Mouse (Mus musculus): ENCODE measurements at regions not wholly inside any gene's neighbourhood (a gene's known extent, or its start where the extent isn't known, plus 50 kb on each side); places are given as distances from the start of the nearest gene placed in this dataset.

- H3K27ac ChIP-seq (ENCODE audit: low read depth, low read length) = no peak overlapping the region
- 63% methylated on average over 7 of the region's 7 CpGs for WGBS
- H3K9me3 ChIP-seq (ENCODE audit: control insufficient read depth, low read length) = no peaks in the 10 kb centered on the region
- no peak for ATAC-seq (ENCODE audit: low FRiP score)
- no peaks in the 10 kb centered on the region for H3K27me3 ChIP-seq (ENCODE audit: control insufficient read depth, insufficient read depth, low read length)
- no peak overlapping the region for H3K4me2 ChIP-seq (replicated peaks; ENCODE audit: low read depth, low read length)
- H3K9ac ChIP-seq (ENCODE audit: low read depth, low read length) = no peak overlapping the region
- H3K4me1 ChIP-seq (replicated peaks; ENCODE audit: control insufficient read depth, insufficient read depth, low read length) = no peaks in the 10 kb centered on the region
- H3K36me3 ChIP-seq (ENCODE audit: control insufficient read depth, insufficient read depth, low read length) = no peaks in the 10 kb centered on the region
- DNase-seq (ENCODE audit: low spot score) = no peak
- no peak overlapping the region for H3K4me3 ChIP-seq (ENCODE audit: low read depth, low read length)
Measured at GRCm38 (mm10) chr1:184289733-184290416, 255.8 kb upstream of the 1700056E22Rik start.

DNA sequence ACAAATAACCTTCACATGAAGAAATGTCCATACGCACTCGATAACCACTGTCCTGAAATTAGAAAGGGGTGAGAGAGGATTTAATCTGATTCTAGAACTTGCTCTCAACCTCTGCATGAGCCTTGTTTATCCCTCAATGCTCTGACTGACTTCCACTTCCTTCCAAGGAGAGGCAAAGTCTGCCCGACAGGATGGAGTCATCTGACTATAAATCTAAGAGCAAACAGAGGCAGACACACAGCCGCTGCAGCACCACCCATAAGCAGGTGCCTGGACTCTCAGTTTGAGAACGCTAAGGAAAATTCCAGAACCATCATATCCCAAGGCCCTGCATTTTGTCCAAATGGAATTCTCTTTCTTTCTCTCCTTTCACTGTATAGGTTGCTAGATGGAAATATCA, 247.7 kb upstream of the 1700056E22Rik start:
- Histone ChIP-seq H3K4me2 (replicated peaks; ENCODE audit: low read depth, low read length) (no peak overlapping the region), H3K4me3 (ENCODE audit: low read depth, low read length) (no peak overlapping the region), H3K36me3 (ENCODE audit: control insufficient read depth, insufficient read depth, low read length) (no peaks in the 10 kb centered on the region), H3K9me3 (ENCODE audit: control insufficient read depth, low read length) (no peaks in the 10 kb centered on the region), H3K9ac (ENCODE audit: low read depth, low read length) (no peak overlapping the region), H3K4me1 (replicated peaks; ENCODE audit: control insufficient read depth, insufficient read depth, low read length) (no peaks in the 10 kb centered on the region), H3K27ac (ENCODE audit: low read depth, low read length) (no peak overlapping the region), H3K27me3 (ENCODE audit: control insufficient read depth, insufficient read depth, low read length) (no peaks in the 10 kb centered on the region)
- ATAC-seq (ENCODE audit: low FRiP score) = no peak
- no peak for DNase-seq (ENCODE audit: low spot score)
- WGBS = 85% methylated on average over 5 of the region's 5 CpGs

DNA sequence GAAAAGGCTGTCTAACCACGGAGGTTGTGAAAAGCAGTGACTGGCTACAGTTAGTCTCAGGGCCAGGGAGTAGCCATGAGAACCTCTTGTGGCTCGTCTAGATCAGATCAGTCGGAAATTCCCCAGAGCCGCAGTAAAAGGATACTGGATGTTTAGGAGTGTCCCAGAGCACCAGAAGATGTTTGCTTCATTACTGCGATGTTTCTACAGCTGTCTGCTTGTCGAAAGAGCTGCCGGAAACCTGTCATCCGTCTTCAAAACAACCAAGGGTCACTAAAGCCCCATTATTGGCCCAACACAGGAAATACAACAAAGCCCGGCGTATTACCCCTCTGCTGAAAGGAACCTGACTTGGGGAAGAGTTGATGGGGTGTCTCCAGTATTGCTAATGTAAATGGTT, 245.2 kb upstream of the 1700056E22Rik start:
- no peak for DNase-seq (ENCODE audit: low spot score)
- Histone ChIP-seq H3K27me3 (ENCODE audit: control insufficient read depth, insufficient read depth, low read length) (no peaks in the 10 kb centered on the region), H3K9me3 (ENCODE audit: control insufficient read depth, low read length) (no peaks in the 10 kb centered on the region), H3K27ac (ENCODE audit: low read depth, low read length) (no peak overlapping the region), H3K36me3 (ENCODE audit: control insufficient read depth, insufficient read depth, low read length) (no peaks in the 10 kb centered on the region), H3K4me1 (replicated peaks; ENCODE audit: control insufficient read depth, insufficient read depth, low read length) (no peaks in the 10 kb centered on the region), H3K9ac (ENCODE audit: low read depth, low read length) (no peak overlapping the region), H3K4me3 (ENCODE audit: low read depth, low read length) (no peak overlapping the region), H3K4me2 (replicated peaks; ENCODE audit: low read depth, low read length) (no peak overlapping the region)
- 72% methylated on average over 10 of the region's 10 CpGs for WGBS
- ATAC-seq (ENCODE audit: low FRiP score) = no peak

DNA sequence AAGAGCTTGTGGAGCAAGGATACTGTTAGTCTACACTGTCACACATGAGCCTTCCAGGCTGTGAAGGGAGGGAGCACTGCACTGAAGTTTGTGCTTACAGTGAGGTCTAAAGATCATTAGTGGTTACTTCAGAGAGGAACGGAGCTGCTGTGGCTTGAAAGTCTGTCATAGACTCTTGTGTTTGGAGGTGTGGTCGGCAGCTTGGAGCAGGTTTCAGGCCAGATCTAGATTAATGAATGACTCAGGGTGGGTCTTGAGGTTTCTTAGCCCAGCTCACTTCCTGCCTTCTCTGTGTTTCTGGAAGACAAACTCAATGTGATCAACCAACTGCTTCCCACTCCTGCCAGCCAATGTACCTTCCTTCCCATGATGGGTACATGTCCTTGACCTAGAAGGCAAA, 242.9 kb upstream of the 1700056E22Rik start:
- no peaks in the 10 kb centered on the region for H3K4me1 ChIP-seq (replicated peaks; ENCODE audit: control insufficient read depth, insufficient read depth, low read length)
- no peak overlapping the region for H3K27ac ChIP-seq (ENCODE audit: low read depth, low read length)
- ATAC-seq (ENCODE audit: low FRiP score) (no peak), DNase-seq (ENCODE audit: low spot score) (no peak)
- no peak overlapping the region for H3K4me3 ChIP-seq (ENCODE audit: low read depth, low read length)
- H3K36me3 ChIP-seq (ENCODE audit: control insufficient read depth, insufficient read depth, low read length) = no peaks in the 10 kb centered on the region
- no peaks in the 10 kb centered on the region for H3K9me3 ChIP-seq (ENCODE audit: control insufficient read depth, low read length)
- 83% methylated on average over 2 of the region's 2 CpGs for WGBS
- no peak overlapping the region for H3K4me2 ChIP-seq (replicated peaks; ENCODE audit: low read depth, low read length)
- no peak overlapping the region for H3K9ac ChIP-seq (ENCODE audit: low read depth, low read length)
- H3K27me3 ChIP-seq (ENCODE audit: control insufficient read depth, insufficient read depth, low read length) = no peaks in the 10 kb centered on the region

DNA sequence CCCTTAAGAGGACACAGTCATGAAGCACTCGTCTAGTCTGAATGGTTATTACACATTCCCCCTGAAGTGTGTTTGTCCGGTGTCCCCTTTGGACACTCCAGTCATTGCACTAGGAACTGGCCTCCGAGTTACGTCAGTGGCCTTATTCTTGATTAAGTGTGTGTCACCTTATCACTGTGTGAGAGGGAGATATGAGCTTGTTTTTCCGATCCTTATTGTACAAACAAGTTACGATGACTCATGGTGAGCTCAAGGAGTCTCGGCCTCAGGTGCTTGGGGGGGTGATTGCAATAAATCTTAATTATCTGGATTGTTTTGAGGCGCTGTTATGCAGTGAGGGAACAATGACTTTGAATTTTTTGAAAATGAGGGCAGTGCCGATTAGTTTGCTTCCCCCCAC, 241.8 kb upstream of the 1700056E22Rik start:
- ATAC-seq (ENCODE audit: low FRiP score) (no peak), DNase-seq (ENCODE audit: low spot score) (no peak)
- Histone ChIP-seq H3K36me3 (ENCODE audit: control insufficient read depth, insufficient read depth, low read length) (no peaks in the 10 kb centered on the region), H3K4me1 (replicated peaks; ENCODE audit: control insufficient read depth, insufficient read depth, low read length) (no peaks in the 10 kb centered on the region), H3K9ac (ENCODE audit: low read depth, low read length) (no peak overlapping the region), H3K4me2 (replicated peaks; ENCODE audit: low read depth, low read length) (no peak overlapping the region), H3K9me3 (ENCODE audit: control insufficient read depth, low read length) (no peaks in the 10 kb centered on the region), H3K27me3 (ENCODE audit: control insufficient read depth, insufficient read depth, low read length) (no peaks in the 10 kb centered on the region), H3K4me3 (ENCODE audit: low read depth, low read length) (no peak overlapping the region), H3K27ac (ENCODE audit: low read depth, low read length) (no peak overlapping the region)
- WGBS = 89% methylated on average over 9 of the region's 9 CpGs

DNA sequence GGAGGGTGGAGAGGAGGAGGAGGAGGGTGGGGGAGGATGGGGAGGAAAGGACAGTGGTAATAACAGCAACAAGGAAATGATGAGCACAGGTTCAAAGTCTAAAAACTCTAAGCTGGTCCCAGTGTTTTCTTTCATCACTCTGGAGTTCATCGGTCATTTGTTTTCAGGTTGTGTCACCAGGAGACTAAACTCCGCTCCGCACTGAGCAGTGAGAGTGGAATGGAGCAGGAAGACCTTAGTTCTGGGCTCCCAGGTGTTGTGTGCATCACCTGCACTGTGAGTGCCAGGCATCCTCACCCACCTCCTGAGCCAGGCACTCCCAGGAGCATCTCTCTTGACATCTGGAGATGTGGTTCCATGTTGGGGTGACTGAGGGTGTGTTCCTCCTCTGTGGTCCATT, 241.3 kb upstream of the 1700056E22Rik start:
- Histone ChIP-seq H3K4me1 (replicated peaks; ENCODE audit: control insufficient read depth, insufficient read depth, low read length) (no peaks in the 10 kb centered on the region), H3K9ac (ENCODE audit: low read depth, low read length) (no peak overlapping the region), H3K27ac (ENCODE audit: low read depth, low read length) (no peak overlapping the region), H3K9me3 (ENCODE audit: control insufficient read depth, low read length) (no peaks in the 10 kb centered on the region), H3K4me3 (ENCODE audit: low read depth, low read length) (no peak overlapping the region), H3K4me2 (replicated peaks; ENCODE audit: low read depth, low read length) (no peak overlapping the region), H3K36me3 (ENCODE audit: control insufficient read depth, insufficient read depth, low read length) (no peaks in the 10 kb centered on the region), H3K27me3 (ENCODE audit: control insufficient read depth, insufficient read depth, low read length) (no peaks in the 10 kb centered on the region)
- no peak for DNase-seq (ENCODE audit: low spot score)
- 95% methylated on average over 3 of the region's 3 CpGs for WGBS
- no peak for ATAC-seq (ENCODE audit: low FRiP score)

- H3K9ac ChIP-seq (ENCODE audit: low read depth, low read length) = no peak overlapping the region
- H3K27ac ChIP-seq (ENCODE audit: low read depth, low read length) = no peak overlapping the region
- no peak overlapping the region for H3K4me3 ChIP-seq (ENCODE audit: low read depth, low read length)
- no peak for ATAC-seq (ENCODE audit: low FRiP score)
- no peaks in the 10 kb centered on the region for H3K27me3 ChIP-seq (ENCODE audit: control insufficient read depth, insufficient read depth, low read length)
- no peak overlapping the region for H3K4me2 ChIP-seq (replicated peaks; ENCODE audit: low read depth, low read length)
- no peaks in the 10 kb centered on the region for H3K4me1 ChIP-seq (replicated peaks; ENCODE audit: control insufficient read depth, insufficient read depth, low read length)
- DNase-seq (ENCODE audit: low spot score) = no peak
- H3K36me3 ChIP-seq (ENCODE audit: control insufficient read depth, insufficient read depth, low read length) = no peaks in the 10 kb centered on the region
- 82% methylated on average over 6 of the region's 6 CpGs for WGBS
- no peaks in the 10 kb centered on the region for H3K9me3 ChIP-seq (ENCODE audit: control insufficient read depth, low read length)
Measured at GRCm38 (mm10) chr1:184274704-184275103, 240.6 kb upstream of the 1700056E22Rik start.

GRCm38 (mm10) chr1:184273722-184274121, 239.6 kb upstream of the 1700056E22Rik start:
- no peak for DNase-seq (ENCODE audit: low spot score)
- WGBS = 77% methylated on average over 1 of the region's 1 CpGs
- no peaks in the 10 kb centered on the region for H3K9me3 ChIP-seq (ENCODE audit: control insufficient read depth, low read length)

DNA sequence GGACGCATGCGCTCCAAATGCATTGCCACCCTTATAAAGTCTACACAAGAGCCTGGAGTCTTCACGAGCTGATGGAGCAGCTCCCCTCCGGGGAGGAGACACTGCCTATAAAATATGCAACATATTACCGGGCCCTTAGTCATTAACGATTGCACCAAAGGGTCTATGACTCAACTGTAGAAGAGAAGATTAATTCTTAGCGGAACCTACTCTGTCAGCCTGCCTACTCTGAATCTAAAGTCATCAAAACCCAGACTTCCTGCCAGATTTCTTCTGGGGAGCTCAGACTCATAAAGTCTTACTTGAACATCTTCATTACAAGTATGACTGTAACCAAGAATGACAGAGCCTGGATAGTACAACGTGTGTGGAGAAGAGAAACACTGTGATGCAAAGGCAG, 237.2 kb upstream of the 1700056E22Rik start:
- Histone ChIP-seq H3K27ac (ENCODE audit: low read depth, low read length) (no peak overlapping the region), H3K36me3 (ENCODE audit: control insufficient read depth, insufficient read depth, low read length) (no peaks in the 10 kb centered on the region), H3K9me3 (ENCODE audit: control insufficient read depth, low read length) (no peaks in the 10 kb centered on the region), H3K4me1 (replicated peaks; ENCODE audit: control insufficient read depth, insufficient read depth, low read length) (no peaks in the 10 kb centered on the region), H3K9ac (ENCODE audit: low read depth, low read length) (no peak overlapping the region), H3K27me3 (ENCODE audit: control insufficient read depth, insufficient read depth, low read length) (no peaks in the 10 kb centered on the region), H3K4me3 (ENCODE audit: low read depth, low read length) (no peak overlapping the region), H3K4me2 (replicated peaks; ENCODE audit: low read depth, low read length) (no peak overlapping the region)
- WGBS = 93% methylated on average over 8 of the region's 8 CpGs
- DNase-seq (ENCODE audit: low spot score) (no peak), ATAC-seq (ENCODE audit: low FRiP score) (no peak)

More at GRCm38 (mm10) chr1:184273722-184274121, 239.6 kb upstream of the 1700056E22Rik start:
- Histone ChIP-seq H3K27me3 (ENCODE audit: control insufficient read depth, insufficient read depth, low read length) (no peaks in the 10 kb centered on the region), H3K4me2 (replicated peaks; ENCODE audit: low read depth, low read length) (no peak overlapping the region), H3K9ac (ENCODE audit: low read depth, low read length) (no peak overlapping the region), H3K36me3 (ENCODE audit: control insufficient read depth, insufficient read depth, low read length) (no peaks in the 10 kb centered on the region), H3K4me3 (ENCODE audit: low read depth, low read length) (no peak overlapping the region), H3K27ac (ENCODE audit: low read depth, low read length) (no peak overlapping the region), H3K4me1 (replicated peaks; ENCODE audit: control insufficient read depth, insufficient read depth, low read length) (no peaks in the 10 kb centered on the region)
- ATAC-seq (ENCODE audit: low FRiP score) = no peak

Measured in hindbrain, embryonic 11.5 days (tissue).